22 mouse cellular contexts compared by ENCODE assay signal in genomic region chr7:81806067-81806466, GRCm38 (mm10). TPM values are rescaled to one million over a fixed set of nuclear protein-coding genes. Genes with fewer than 3 reads are reported as not detected.
A peak's percentile ranks its signal among the peaks of the same experiment; 100 is the strongest.
DNase-seq lines count a peak whose midpoint lies in the region; ATAC-seq and TF ChIP-seq lines count a peak whose summit lies in the region.
"Had no signal": no experiment of that assay in that cellular context is flagged by ENCODE, and none has a peak within 500 bp of the region (broad histone marks: within the 10 kb centered on the region; RNA-seq: fewer than 3 reads in every experiment).

No protein-coding gene starts in this region.

- in situ Hi-C loops in ES-E14 (cut with MboI; ENCODE audit: low sequenced_read_pairs in 2 of 2, unreplicated experiment in 2 of 2), result no loop called here

- no peaks in the 10 kb centered on the region for H3K27me3 ChIP-seq in hindbrain, embryonic 13.5 days
- no peaks in the 10 kb centered on the region for H3K27me3 ChIP-seq in hindbrain, postnatal 0 days (ENCODE audit: insufficient read depth, low read length)
- H3K27me3 ChIP-seq in G1E (ENCODE audit: insufficient read depth, low read length), result no peaks in the 10 kb centered on the region
- no peaks in the 10 kb centered on the region for H3K27me3 ChIP-seq in hindbrain, embryonic 16.5 days (replicated peaks; ENCODE audit: control insufficient read depth, insufficient read depth, low read length)
- H3K27me3 ChIP-seq: embryonic facial prominence, embryonic 13.5 days; Patski; stomach, embryonic 15.5 days had no signal

- TF ChIP-seq CTCF in hindbrain, postnatal 0 days (IDR thresholded peaks at IDR 0.05; ENCODE audit: low read depth), result no peak
- no peak for TF ChIP-seq CTCF in G1E (IDR thresholded peaks at IDR 0.05; ENCODE audit: low read depth, low read length)

- H3K4me3 ChIP-seq in hindbrain, embryonic 13.5 days, result no peak overlapping the region
- H3K4me3 ChIP-seq in hindbrain, postnatal 0 days (ENCODE audit: low read length), result no peak overlapping the region
- H3K4me3 ChIP-seq in ES-E14 (ENCODE audit: insufficient read depth in 1 of 2, low read depth in 1 of 2, low read length in 2 of 2, poor library complexity in 1 of 2, severe bottlenecking in 1 of 2) (no peak overlapping the region), G1E (ENCODE audit: low read depth, low read length) (no peak overlapping the region)
- no peak overlapping the region for H3K4me3 ChIP-seq in hindbrain, embryonic 16.5 days (ENCODE audit: low read length)
- H3K4me3 ChIP-seq: embryonic facial prominence, embryonic 13.5 days; stomach, embryonic 15.5 days had no signal

- peaks cover 5% of the 10 kb centered on the region for H3K36me3 ChIP-seq in hindbrain, embryonic 13.5 days
- no peaks in the 10 kb centered on the region for H3K36me3 ChIP-seq in hindbrain, postnatal 0 days (ENCODE audit: insufficient read depth, low read length)
- peaks cover 3% of the 10 kb centered on the region for H3K36me3 ChIP-seq in ES-E14 (ENCODE audit: control insufficient read depth, insufficient read depth, low read length, poor library complexity, severe bottlenecking)
- peaks cover 61% of the 10 kb centered on the region for H3K36me3 ChIP-seq in G1E (replicated peaks)
- 0 out of 2 replicates have a peak, but pooled peaks cover 4% of the 10 kb centered on the region for H3K36me3 ChIP-seq in hindbrain, embryonic 16.5 days (ENCODE audit: control insufficient read depth, insufficient read depth, low read length)
- H3K36me3 ChIP-seq: stomach, embryonic 15.5 days had no signal

- H3K9me3 ChIP-seq in hindbrain, embryonic 13.5 days, result no peaks in the 10 kb centered on the region
- H3K9me3 ChIP-seq in hindbrain, postnatal 0 days (ENCODE audit: low read length), result no peaks in the 10 kb centered on the region
- H3K9me3 ChIP-seq in ES-E14 (ENCODE audit: control insufficient read depth, insufficient read depth, low read depth, low read length) (no peaks in the 10 kb centered on the region), G1E (replicated peaks) (no peaks in the 10 kb centered on the region)
- H3K9me3 ChIP-seq in hindbrain, embryonic 16.5 days (ENCODE audit: control insufficient read depth, low read length), result no peaks in the 10 kb centered on the region
- H3K9me3 ChIP-seq: embryonic facial prominence, embryonic 13.5 days; stomach, embryonic 15.5 days had no signal

- H3K4me1 ChIP-seq in hindbrain, embryonic 13.5 days (replicated peaks), result peaks cover 5% of the 10 kb centered on the region
- H3K4me1 ChIP-seq in hindbrain, postnatal 0 days (ENCODE audit: insufficient read depth, low read length), result no peaks in the 10 kb centered on the region
- H3K4me1 ChIP-seq in ES-E14 (ENCODE audit: control insufficient read depth in 2 of 2, insufficient read depth in 2 of 2, low read length in 2 of 2, poor library complexity in 1 of 2) (no peaks in the 10 kb centered on the region), G1E (ENCODE audit: insufficient read depth, low read depth, low read length) (peaks cover 4% of the 10 kb centered on the region; the same call in 1 of the 2 replicates)
- peaks cover 2% of the 10 kb centered on the region; the same call in 1 of the 2 replicates for H3K4me1 ChIP-seq in hindbrain, embryonic 16.5 days (ENCODE audit: control insufficient read depth, insufficient read depth, low read depth, low read length)
- H3K4me1 ChIP-seq: embryonic facial prominence, embryonic 13.5 days; stomach, embryonic 15.5 days had no signal

- ATAC-seq in hindbrain, embryonic 13.5 days (ENCODE audit: low FRiP score), result no peak
- no peak for ATAC-seq in hindbrain, postnatal 0 days
- peak; percentile 49; the same call in 1 of the 2 replicates for ATAC-seq in G1E (ENCODE audit: extremely low read depth, insufficient number of reproducible peaks, low FRiP score, poor library complexity, severe bottlenecking)
- ATAC-seq in hindbrain, embryonic 16.5 days, result 0 out of 2 replicates have a peak, but pooled peaks have one; percentile 48
- no peak for ATAC-seq in cerebellum, adult (ENCODE audit: insufficient number of reproducible peaks, low FRiP score, low TSS enrichment)
- ATAC-seq: intestine, embryonic 16.5 days; lung, postnatal 0 days; Patski had no signal

- H3K27ac ChIP-seq in hindbrain, embryonic 13.5 days, result peak overlapping the region; percentile 37; the same call in 1 of the 2 replicates
- H3K27ac ChIP-seq in hindbrain, postnatal 0 days, result no peak overlapping the region
- H3K27ac ChIP-seq in ES-E14 (ENCODE audit: insufficient read depth, low read depth, low read length, poor library complexity, severe bottlenecking), result no peak overlapping the region
- no peak overlapping the region for H3K27ac ChIP-seq in hindbrain, embryonic 16.5 days (ENCODE audit: low read depth, low read length)
- H3K27ac ChIP-seq: embryonic facial prominence, embryonic 13.5 days; stomach, embryonic 15.5 days had no signal

- no peak for DNase-seq in hindbrain, postnatal 0 days (ENCODE audit: low spot score)
- no peak for DNase-seq in ES-E14 (ENCODE audit: low read depth, low spot score)
- DNase-seq in G1E (ENCODE audit: low spot score), result no peak
- DNase-seq in cerebellum, postnatal 10 days, result no peak
- DNase-seq: cerebellum, adult 8-10 months; gastrocnemius, postnatal 36 days; heart, postnatal 14 days; kidney, postnatal 14 days; retina, postnatal 1 day; thymus, postnatal 36 days had no signal

- WGBS in hindbrain, embryonic 13.5 days, result 67% methylated on average over 5 of the region's 5 CpGs
- WGBS in hindbrain, postnatal 0 days, result 71% methylated on average over 5 of the region's 5 CpGs
- 62% methylated on average over 5 of the region's 5 CpGs for WGBS in hindbrain, embryonic 16.5 days

- no peak overlapping the region for H3K4me2 ChIP-seq in hindbrain, embryonic 13.5 days
- no peak overlapping the region for H3K4me2 ChIP-seq in hindbrain, postnatal 0 days (ENCODE audit: low read depth, low read length)
- no peak overlapping the region for H3K4me2 ChIP-seq in hindbrain, embryonic 16.5 days (ENCODE audit: low read length)
- H3K4me2 ChIP-seq: embryonic facial prominence, embryonic 13.5 days; midbrain, embryonic 11.5 days; stomach, embryonic 15.5 days had no signal

- no peak overlapping the region for H3K9ac ChIP-seq in hindbrain, embryonic 13.5 days
- H3K9ac ChIP-seq in hindbrain, postnatal 0 days (replicated peaks; ENCODE audit: low read length), result no peak overlapping the region
- peak overlapping the region; percentile 17; the same call in 1 of the 2 replicates for H3K9ac ChIP-seq in ES-E14 (ENCODE audit: insufficient read depth, low read depth, low read length, poor library complexity, severe bottlenecking)
- H3K9ac ChIP-seq in hindbrain, embryonic 16.5 days (ENCODE audit: low read depth, low read length), result no peak overlapping the region
- H3K9ac ChIP-seq: embryonic facial prominence, embryonic 13.5 days; stomach, embryonic 15.5 days had no signal

TF ChIP-seq in ES-E14, 5 proteins besides CTCF, POLR2A, EP300 and RAD21 (continues in another document):
- no peak for TF ChIP-seq HCFC1 (IDR thresholded peaks at IDR 0.05; ENCODE audit: borderline replicate concordance, insufficient read depth, low read length)
- no peak for TF ChIP-seq ZNF384 (IDR thresholded peaks at IDR 0.05; ENCODE audit: low read depth, low read length)
- no peak for TF ChIP-seq MAFK (IDR thresholded peaks at IDR 0.05; ENCODE audit: insufficient read depth, low read depth, low read length)

RNA-seq across cellular contexts. Expression of gene 3110040N11Rik, which starts 16.8 kb away (rescaled TPM):
- polyA plus RNA-seq in hindbrain, embryonic 13.5 days (2015; fragmentation: Nextera tagmentation; extraction: Ambion mirVana), result 52.7 and 53.5 TPM in 2 replicates
- total RNA-seq in hindbrain, postnatal 0 days (2014; rRNA removed), result 26.2 and 41.8 TPM in 2 replicates
- 43.4 and 48.9 TPM in 2 replicates for polyA plus RNA-seq in hindbrain, postnatal 0 days (2015; fragmentation: Nextera tagmentation; extraction: Ambion mirVana)
- total RNA-seq in ES-E14 (2012; rRNA removed) (27.1 and 36.1 TPM in 2 replicates), G1E (2014; fragmentation: Nextera tagmentation) (27.5 and 37.4 TPM in 2 replicates), G1E (2017) (61.7 and 71.2 TPM in 2 replicates)
- 20.8 and 23.6 TPM in 2 replicates for polyA plus RNA-seq in G1E (2012)
- polyA plus RNA-seq in hindbrain, embryonic 16.5 days (2015; fragmentation: Nextera tagmentation; extraction: Ambion mirVana), result 48.8 and 50.3 TPM in 2 replicates

RNA-seq across cellular contexts. Expression of gene Btbd1, which starts 23.2 kb away (rescaled TPM):
- 87.2 and 95.1 TPM in 2 replicates for polyA plus RNA-seq in hindbrain, embryonic 13.5 days (2015; fragmentation: Nextera tagmentation; extraction: Ambion mirVana)
- 93.0 and 100 TPM in 2 replicates for total RNA-seq in hindbrain, postnatal 0 days (2014; rRNA removed)
- 86.3 and 86.8 TPM in 2 replicates for polyA plus RNA-seq in hindbrain, postnatal 0 days (2015; fragmentation: Nextera tagmentation; extraction: Ambion mirVana)
- 26.5 and 28.2 TPM in 2 replicates for total RNA-seq in ES-E14 (2012; rRNA removed)
- total RNA-seq in G1E (2014; fragmentation: Nextera tagmentation), result 74.6 and 91.0 TPM in 2 replicates
- total RNA-seq in G1E (2017), result 91.8 and 102 TPM in 2 replicates
- polyA plus RNA-seq in G1E (2012), result 9.2 and 10.7 TPM in 2 replicates
- 80.6 and 91.0 TPM in 2 replicates for polyA plus RNA-seq in hindbrain, embryonic 16.5 days (2015; fragmentation: Nextera tagmentation; extraction: Ambion mirVana)

RNA-seq across cellular contexts. Expression of gene Ramac, which starts 43.3 kb away (rescaled TPM):
- 134 and 135 TPM in 2 replicates for polyA plus RNA-seq in hindbrain, embryonic 13.5 days (2015; fragmentation: Nextera tagmentation; extraction: Ambion mirVana)
- total RNA-seq in hindbrain, postnatal 0 days (2014; rRNA removed), result 45.2 and 52.0 TPM in 2 replicates
- 165 and 170 TPM in 2 replicates for polyA plus RNA-seq in hindbrain, postnatal 0 days (2015; fragmentation: Nextera tagmentation; extraction: Ambion mirVana)
- total RNA-seq in ES-E14 (2012; rRNA removed) (15.4 and 23.3 TPM in 2 replicates), G1E (2014; fragmentation: Nextera tagmentation) (41.5 and 47.5 TPM in 2 replicates), G1E (2017) (99.7 and 111 TPM in 2 replicates)
- 19.8 and 29.4 TPM in 2 replicates for polyA plus RNA-seq in G1E (2012)
- 135 and 145 TPM in 2 replicates for polyA plus RNA-seq in hindbrain, embryonic 16.5 days (2015; fragmentation: Nextera tagmentation; extraction: Ambion mirVana)

RNA-seq across cellular contexts. Expression of gene Gm10160, which starts 49.5 kb away (rescaled TPM):
- not detected in 2 replicates for polyA plus RNA-seq in hindbrain, embryonic 13.5 days (2015; fragmentation: Nextera tagmentation; extraction: Ambion mirVana)
- not detected in 2 replicates for total RNA-seq in hindbrain, postnatal 0 days (2014; rRNA removed)
- not detected in 2 replicates for polyA plus RNA-seq in hindbrain, postnatal 0 days (2015; fragmentation: Nextera tagmentation; extraction: Ambion mirVana)
- total RNA-seq in ES-E14 (2012; rRNA removed) (not detected in 2 replicates), G1E (2014; fragmentation: Nextera tagmentation) (not detected in 2 replicates), G1E (2017) (not detected in 2 replicates)
- polyA plus RNA-seq in G1E (2012), result not detected in 2 replicates
- not detected in 2 replicates for polyA plus RNA-seq in hindbrain, embryonic 16.5 days (2015; fragmentation: Nextera tagmentation; extraction: Ambion mirVana)
- total RNA-seq: gastrocnemius, postnatal 36 days; heart, postnatal 14 days; layer of hippocampus, postnatal 14 days; left cerebral cortex, postnatal 36 days had no signal
- polyA plus RNA-seq: embryonic facial prominence, embryonic 13.5 days; intestine, embryonic 16.5 days; lung, postnatal 0 days; midbrain, embryonic 11.5 days; neural tube, embryonic 14.5 days; Patski; stomach, embryonic 15.5 days had no signal

RNA-seq across cellular contexts. Expression of gene Tm6sf1, which starts 52.7 kb away (rescaled TPM):
- 10.1 and 11.2 TPM in 2 replicates for polyA plus RNA-seq in hindbrain, embryonic 13.5 days (2015; fragmentation: Nextera tagmentation; extraction: Ambion mirVana)
- 17.3 and 25.7 TPM in 2 replicates for total RNA-seq in hindbrain, postnatal 0 days (2014; rRNA removed)
- 12.4 and 12.7 TPM in 2 replicates for polyA plus RNA-seq in hindbrain, postnatal 0 days (2015; fragmentation: Nextera tagmentation; extraction: Ambion mirVana)
- total RNA-seq in ES-E14 (2012; rRNA removed) (2.2 and 2.3 TPM in 2 replicates), G1E (2014; fragmentation: Nextera tagmentation) (not detected in 2 replicates), G1E (2017) (0.11 and 0.23 TPM in 2 replicates)
- polyA plus RNA-seq in G1E (2012), result not detected in 2 replicates
- 9.0 and 13.0 TPM in 2 replicates for polyA plus RNA-seq in hindbrain, embryonic 16.5 days (2015; fragmentation: Nextera tagmentation; extraction: Ambion mirVana)

Comparison
In these comparisons a context has a peak if more than half of its experiments do, and no peak if none do; other contexts are left out.
1. ATAC-seq: peak in G1E (single experiment) and hindbrain, embryonic 16.5 days (single experiment); none in hindbrain, embryonic 13.5 days (single experiment), hindbrain, postnatal 0 days (single experiment) and cerebellum, adult (single experiment).